Mouse (Mus musculus) subcutaneous adipose tissue, adult 2 months (tissue): ENCODE measurements around the gene Kank3. TPM values are rescaled to one million over a fixed set of nuclear protein-coding genes. Genes with fewer than 3 reads are reported as not detected.

Experiments used
- polyA plus RNA-seq: library from polyadenylated mRNA; depleted of rRNA; stranded (reverse); fragments of >200 nt; gene quantifications from 2 replicates; pipeline ENCODE4 v1.2.3, GENCODE M21; 2012; ENCODE audit warnings: low replicate concordance; rRNA removed

The Kank3 gene
- 124 and 438 TPM in 2 replicates for polyA plus RNA-seq

DNA sequence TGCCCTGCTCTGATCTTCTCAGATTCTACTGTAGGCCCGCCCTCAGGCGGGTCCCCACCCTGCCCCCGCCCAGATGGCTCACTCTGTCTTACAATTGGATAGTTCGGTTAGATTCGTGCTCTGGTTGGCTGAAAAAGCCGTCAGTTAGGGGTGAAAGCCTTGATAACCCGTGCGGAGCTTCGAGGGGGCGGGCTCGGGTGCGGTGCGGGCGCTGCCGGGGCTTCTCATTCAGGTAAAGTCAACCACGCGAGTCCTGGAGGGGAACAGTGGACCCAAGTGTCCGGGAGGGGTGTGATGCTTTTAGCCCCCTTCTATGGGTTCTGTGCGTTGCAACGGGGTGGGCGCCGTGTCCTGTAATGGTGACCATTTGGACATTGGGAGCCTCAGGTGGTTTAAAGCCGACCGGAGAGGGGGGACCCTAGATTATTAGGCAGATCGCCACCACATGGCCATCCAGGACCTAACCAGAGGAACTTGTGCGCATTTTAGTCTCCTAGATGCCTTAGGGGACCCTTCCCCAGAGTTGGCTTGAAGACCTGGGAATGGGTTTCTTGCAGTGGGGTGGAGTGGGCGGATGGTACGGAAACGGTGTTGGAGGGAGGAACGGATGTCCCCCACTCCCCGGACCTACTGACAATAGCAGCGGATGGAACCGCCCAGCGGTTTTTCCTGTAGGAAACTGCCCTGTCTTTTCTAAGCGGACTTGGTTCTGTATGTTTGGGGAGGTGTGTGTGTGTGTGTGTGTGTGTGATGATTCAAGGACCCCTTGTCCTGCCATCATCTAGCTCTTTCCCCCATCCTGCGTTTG, at the start of gene Kank3:
Kank3 (plus strand) TSS at position 186 of the 808 bp plus-strand sequence.

DNA sequence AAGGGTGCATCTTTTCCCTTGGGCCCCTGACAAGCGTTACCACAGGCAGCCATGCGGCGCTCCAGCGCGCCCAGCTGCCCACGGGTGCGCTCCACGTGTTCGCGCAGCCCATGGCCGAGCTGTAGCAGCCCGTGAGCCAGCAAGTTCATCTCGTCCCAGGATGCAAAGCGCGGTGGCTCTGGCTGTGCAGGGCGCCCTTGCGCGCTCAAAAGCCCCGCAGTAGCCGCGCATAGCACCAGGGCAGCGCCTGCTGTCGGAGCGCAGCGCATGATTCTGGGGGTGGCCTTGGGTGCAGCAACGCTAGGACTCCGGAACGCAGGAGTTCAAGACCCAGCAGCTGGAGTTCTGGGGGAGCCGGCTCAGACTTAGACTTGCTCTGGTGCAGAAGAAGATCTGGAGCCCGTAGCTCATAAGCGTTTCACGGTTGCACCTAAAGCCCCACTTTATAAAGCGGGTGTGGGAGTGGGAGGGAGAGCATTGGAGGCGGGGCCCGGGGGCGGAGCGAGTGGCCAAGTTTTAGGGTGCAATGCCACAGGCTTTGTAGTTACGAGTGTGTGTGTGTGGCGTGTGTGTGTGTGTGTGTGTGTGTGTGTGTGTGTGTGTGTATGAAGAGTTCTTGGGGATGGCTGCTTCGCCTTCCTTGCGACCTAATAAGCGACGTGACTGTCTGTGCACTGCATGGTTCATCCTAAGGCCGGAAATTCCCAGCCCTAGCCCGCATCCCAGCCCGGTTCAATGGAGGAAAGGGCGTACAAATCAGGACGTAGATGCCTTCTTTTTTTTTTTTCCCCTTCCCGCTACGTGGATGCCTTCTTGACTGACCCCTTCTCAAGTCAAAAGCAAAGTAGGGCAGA, 29.0 kb upstream of the Kank3 start, which contains the start of gene Angptl4:
Angptl4 (minus strand) TSS at position 707 of the 854 bp plus-strand sequence.

DNA sequence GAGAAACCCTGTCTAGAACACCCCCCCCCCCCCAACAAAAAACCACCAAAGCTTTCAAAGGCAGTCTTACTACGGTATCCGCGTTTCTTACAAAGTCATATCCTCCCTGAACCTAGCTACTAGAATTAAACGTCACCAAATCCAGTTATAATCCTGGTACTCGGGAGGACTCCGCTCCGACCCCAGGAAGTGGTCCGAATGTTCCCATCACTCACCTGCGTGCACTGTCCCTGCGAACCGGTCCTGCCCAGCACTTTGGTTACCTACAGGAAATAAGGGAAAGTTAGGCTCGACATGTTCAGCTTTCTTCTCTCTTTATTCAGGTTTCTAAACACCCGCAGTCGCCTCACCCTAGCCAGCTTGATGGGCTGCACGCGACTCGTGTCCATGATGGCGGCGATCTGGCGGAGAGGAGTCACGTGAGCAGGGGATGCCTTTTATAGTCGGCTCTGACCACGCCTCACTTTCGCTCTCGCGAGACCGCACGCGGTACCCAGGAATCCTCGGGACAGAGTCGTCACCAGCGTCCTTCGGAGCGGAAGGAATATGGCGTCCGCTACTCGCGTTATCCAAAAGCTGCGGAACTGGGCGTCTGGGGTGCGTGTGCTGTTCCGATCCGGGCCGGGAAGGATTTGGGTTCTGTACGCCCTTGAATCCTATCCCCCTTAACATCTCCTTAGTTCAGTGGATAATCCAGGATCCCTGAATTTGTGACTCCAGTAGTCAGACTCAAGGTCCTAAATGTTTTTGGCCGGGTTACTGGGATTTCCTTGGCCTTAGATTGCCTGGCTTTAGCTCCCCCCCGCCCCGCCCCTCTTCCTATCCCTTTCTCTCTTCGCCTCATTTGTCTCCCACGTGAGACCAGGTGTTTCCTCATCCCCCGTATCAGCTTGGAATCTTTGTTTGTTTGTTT, 14.0 kb downstream of the Kank3 start, which contains the start of the genes Rps28 and Ndufa7:
Rps28 (minus strand) TSS at position 479 of the 913 bp plus-strand sequence.
Ndufa7 (plus strand) TSS at position 489 of the 913 bp plus-strand sequence.

DNA sequence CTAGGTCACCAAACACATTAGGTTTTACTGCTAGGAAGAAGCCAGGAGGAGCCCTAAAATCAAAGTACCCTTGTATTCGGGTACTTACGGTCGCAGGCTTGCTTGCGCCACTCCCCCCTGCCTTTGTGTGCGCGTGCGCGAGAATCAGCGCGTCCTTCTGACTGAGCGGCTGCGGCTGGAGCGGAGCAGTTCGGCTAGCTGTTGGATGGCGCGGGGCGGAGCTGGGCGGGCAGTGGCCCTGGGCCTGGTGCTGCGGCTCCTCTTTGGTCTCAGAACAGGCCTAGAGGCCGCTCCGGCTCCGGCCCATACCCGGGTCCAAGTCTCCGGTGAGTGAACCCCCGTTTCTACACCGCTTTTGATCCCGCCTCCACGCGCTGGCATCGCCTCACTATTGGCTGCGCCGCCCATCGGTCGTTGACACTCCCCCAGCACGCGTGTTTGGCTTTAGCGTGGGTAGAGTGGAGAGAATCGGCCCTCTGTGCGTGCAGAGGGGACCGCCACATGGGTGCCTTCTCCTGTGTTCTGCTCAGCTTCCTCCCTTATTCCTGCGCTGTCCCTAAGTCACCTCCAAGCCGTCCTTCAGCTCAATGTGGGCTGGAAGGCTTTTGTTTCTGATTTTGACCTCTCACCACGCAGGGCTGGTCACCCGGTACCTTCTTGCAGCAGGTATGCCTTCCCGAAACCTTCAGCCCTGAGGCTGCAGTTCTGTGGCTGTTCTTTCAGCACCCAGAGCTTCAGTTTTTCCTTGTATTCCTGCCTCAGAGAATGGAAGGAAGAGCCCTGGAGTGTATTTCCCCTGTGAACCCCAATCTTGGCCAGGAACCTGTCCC, 32.9 kb downstream of the Kank3 start, which contains the start of gene Cd320:
Cd320 (plus strand) TSS at position 126 of the 830 bp plus-strand sequence.

Other genes with a start within 250 kb of the Kank3 start
- gene Zfp414, start 181.4 kb upstream of the Kank3 start, polyA plus RNA-seq, result 60.5 and 86.8 TPM in 2 replicates
- 0.62 and 1.7 TPM in 2 replicates for gene Pram1, start 172.5 kb upstream of the Kank3 start, polyA plus RNA-seq
- gene Hnrnpm, start 123.7 kb upstream of the Kank3 start, polyA plus RNA-seq, result 49.4 and 85.8 TPM in 2 replicates
- 134 and 205 TPM in 2 replicates for gene March2, start 91.8 kb upstream of the Kank3 start, polyA plus RNA-seq
- 367 and 417 TPM in 2 replicates for gene Rab11b, start 50.0 kb upstream of the Kank3 start, polyA plus RNA-seq
- 131 and 603 TPM in 2 replicates for gene Angptl4, start 28.7 kb upstream of the Kank3 start, polyA plus RNA-seq
- 443 and 1,172 TPM in 2 replicates for gene Rps28, start 14.0 kb downstream of the Kank3 start, polyA plus RNA-seq
- 619 and 635 TPM in 2 replicates for gene Ndufa7, start 14.1 kb downstream of the Kank3 start, polyA plus RNA-seq
- gene Cd320, start 32.6 kb downstream of the Kank3 start, polyA plus RNA-seq, result 142 and 168 TPM in 2 replicates
- gene Gm7029, start 63.3 kb downstream of the Kank3 start, polyA plus RNA-seq, result not detected in 2 replicates
- gene Kifc1, start 80.1 kb downstream of the Kank3 start, polyA plus RNA-seq, result 1.6 and 9.5 TPM in 2 replicates
- 0.22 and 0.39 TPM in 2 replicates for gene Platr17, start 94.6 kb downstream of the Kank3 start, polyA plus RNA-seq
- 47.5 and 58.9 TPM in 2 replicates for gene Daxx, start 98.9 kb downstream of the Kank3 start, polyA plus RNA-seq
- 206 and 319 TPM in 2 replicates for gene Tapbp, start 105.4 kb downstream of the Kank3 start, polyA plus RNA-seq
- gene Zbtb22, start 105.4 kb downstream of the Kank3 start, polyA plus RNA-seq, result 42.7 and 55.1 TPM in 2 replicates
- 157 and 179 TPM in 2 replicates for gene Rgl2, start 119.0 kb downstream of the Kank3 start, polyA plus RNA-seq
- 29.4 and 29.5 TPM in 2 replicates for gene Pfdn6, start 129.8 kb downstream of the Kank3 start, polyA plus RNA-seq
- gene Wdr46, start 130.1 kb downstream of the Kank3 start, polyA plus RNA-seq, result 15.8 and 36.0 TPM in 2 replicates
- gene B3galt4, start 141.0 kb downstream of the Kank3 start, polyA plus RNA-seq, result 6.6 and 9.0 TPM in 2 replicates
- gene Vps52, start 145.3 kb downstream of the Kank3 start, polyA plus RNA-seq, result 65.8 and 76.5 TPM in 2 replicates
- 464 and 878 TPM in 2 replicates for gene Rps18, start 145.5 kb downstream of the Kank3 start, polyA plus RNA-seq
- 3,046 and 5,899 TPM in 2 replicates for gene H2-K1, start 189.8 kb downstream of the Kank3 start, polyA plus RNA-seq
- 31.6 and 54.8 TPM in 2 replicates for gene Ring1, start 214.2 kb downstream of the Kank3 start, polyA plus RNA-seq
- 86.6 and 99.6 TPM in 2 replicates for gene H2-Ke6, start 217.5 kb downstream of the Kank3 start, polyA plus RNA-seq
- 134 and 217 TPM in 2 replicates for gene Slc39a7, start 221.2 kb downstream of the Kank3 start, polyA plus RNA-seq
- gene Rxrb, start 221.3 kb downstream of the Kank3 start, polyA plus RNA-seq, result 48.9 and 66.9 TPM in 2 replicates
- 0.62 and 1.1 TPM in 2 replicates for gene Col11a2, start 228.9 kb downstream of the Kank3 start, polyA plus RNA-seq